Mouse (Mus musculus) layer of hippocampus, adult 18-20 months (tissue): ENCODE data around the gene Nmur1. TPM values are rescaled to one million over a fixed set of nuclear protein-coding genes. Genes with fewer than 3 reads are reported as not detected.

ENCODE experiments used
- DNase-seq, 2 experiments: peaks; one replicate each; pipeline ENCODE4 v3.0.0; 2022; ENCODE audit warnings: low spot score in 2 of 2
- total RNA-seq, 2 experiments: library from RNA; stranded (reverse); gene quantifications; 2 replicates each; pipeline ENCODE4 v1.2.3; 2021

Gene Nmur1
- total RNA-seq, 2 experiments from 2014 or later = not detected

DNA sequence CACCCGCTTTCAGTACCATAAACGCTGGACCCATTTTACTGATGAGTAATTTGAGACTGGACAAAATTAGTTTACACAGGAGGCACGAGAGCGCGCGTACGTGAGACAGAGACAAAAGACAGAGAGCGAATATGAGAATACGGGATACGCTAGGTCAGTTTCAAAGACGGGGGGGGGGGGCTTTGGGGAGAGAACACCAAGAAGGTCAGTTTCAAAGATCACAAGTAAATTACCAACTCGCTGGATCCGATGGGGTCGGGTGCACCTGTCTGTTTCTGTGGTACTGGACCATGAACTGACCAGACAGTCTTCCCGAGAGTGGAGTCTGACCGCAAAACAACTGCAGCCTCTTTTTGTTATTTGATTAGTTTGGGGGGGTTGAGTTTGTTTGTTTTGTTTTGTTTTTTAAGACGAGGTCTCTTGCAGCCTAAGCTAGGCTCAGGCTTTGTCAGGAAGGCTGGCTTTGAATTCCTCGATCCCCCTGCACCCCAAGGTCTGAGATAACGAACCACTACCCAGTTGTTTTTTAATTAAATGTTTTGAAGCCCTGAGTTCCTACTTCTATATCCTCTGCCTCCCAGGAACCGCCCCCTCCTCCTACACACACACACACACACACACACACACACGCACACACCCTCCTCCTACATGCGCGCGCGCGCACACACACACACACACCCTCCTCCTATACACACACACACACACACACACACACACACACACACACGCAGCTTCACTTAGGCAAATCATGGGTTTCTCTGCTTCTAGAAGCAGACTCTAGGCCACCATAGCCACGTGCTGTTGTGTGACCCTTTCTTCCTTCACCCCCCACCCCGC lies 15.1 kb upstream of the Nmur1 start:
- peak in 1 of 2 experiments; percentile 53 for DNase-seq

DNA sequence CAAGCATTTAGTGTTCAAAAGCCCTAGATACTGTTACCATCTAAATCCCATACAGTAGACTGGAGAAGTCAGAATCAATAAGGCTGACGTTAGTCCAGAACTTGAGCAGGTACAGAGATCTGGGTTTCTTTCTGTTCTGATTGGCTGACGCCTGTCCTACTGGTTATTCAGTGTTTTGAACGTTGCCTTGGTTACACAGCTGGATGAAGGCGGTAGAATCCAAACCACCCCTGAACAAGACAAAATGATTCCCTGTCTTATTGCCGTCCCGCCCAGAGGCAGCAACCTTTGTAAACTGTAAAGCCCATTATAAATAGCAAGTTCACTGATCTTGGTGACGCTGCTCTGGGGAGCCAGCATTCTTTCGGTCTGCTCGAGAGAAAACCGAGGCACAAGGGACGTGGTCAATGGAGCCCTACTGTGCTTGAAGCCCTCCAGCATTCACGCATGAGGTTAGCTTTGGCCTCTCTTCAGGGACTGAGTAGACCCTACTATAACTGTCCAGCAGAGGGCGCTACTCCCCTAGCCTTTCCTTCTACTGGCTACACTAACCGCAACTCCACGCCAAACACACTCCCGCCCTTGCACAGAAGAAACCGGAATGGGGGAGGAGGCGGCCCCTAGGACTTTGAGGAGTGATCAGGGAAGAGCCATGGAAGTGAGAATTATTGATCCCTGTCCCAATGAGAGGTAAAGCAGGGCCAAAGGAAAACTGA lies 14.3 kb upstream of the Nmur1 start:
- DNase-seq = peak; percentile 86 to 98

DNA sequence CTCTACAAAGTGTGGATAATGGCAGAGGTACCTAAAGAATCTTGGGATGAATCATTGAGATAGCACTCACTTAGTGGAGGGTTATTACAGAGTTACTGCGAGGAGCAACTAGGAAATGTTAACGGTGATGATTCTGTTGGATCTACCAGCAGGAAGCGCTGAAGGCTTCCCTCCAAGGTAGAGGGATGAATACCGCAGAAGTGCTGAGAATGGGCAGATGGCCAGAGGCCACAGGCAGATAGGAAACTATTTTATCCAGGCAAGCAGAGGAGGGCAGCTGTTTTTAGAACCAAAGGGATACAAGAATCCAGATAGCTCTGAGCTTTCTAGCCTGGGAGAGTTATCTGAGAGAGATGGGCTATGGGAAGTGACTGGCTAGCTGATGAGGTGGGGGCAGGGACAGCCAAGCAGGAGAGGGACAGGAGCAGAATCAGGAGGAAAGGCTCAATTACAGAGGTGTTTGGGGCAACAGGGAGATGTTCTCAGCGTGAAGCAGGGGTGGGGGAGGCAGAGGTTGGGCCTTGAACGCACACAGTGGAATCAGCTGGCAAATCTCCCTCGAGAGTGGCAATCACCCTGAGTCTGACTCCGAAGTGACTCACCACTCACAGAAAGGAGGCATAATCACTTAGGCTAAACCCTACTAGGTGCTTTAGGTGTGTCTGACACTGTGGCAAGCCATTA lies 13.6 kb upstream of the Nmur1 start:
- DNase-seq = no peak

DNA sequence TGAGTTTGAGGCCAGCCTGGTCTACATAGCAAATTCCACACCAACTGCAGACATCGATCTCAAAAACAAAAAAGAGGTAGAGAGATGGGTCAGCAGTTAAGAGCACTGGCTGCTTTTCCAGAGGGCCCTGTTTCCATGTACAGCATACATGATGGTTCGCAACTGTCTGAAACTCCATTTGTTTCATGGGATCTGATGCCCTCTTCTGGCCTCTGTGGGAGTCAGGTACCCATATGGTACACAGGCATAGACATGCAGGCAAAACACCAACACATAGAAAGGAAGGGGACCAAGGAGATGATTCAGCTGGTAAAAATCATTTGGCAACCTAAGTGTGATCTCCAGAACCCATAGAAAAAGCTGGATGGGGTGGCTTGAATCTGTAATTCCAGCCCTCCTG lies 12.5 kb upstream of the Nmur1 start:
- peak in 1 of 2 experiments; percentile 50 for DNase-seq

DNA sequence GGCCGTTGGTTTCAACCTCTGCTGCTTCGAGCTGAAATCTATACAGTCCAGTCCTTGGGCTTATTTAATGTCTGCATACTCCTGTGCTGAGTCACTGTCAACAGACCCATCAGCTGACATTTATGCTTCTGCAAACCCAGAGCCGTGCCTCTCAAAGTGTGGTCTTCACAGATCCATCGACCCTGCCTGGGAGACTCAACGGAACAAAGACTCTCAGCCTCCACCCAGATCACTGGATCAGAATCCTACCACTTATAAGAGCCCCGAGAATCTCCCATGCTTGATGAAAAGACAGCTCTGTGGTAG lies 11.9 kb upstream of the Nmur1 start:
- DNase-seq = no peak

DNA sequence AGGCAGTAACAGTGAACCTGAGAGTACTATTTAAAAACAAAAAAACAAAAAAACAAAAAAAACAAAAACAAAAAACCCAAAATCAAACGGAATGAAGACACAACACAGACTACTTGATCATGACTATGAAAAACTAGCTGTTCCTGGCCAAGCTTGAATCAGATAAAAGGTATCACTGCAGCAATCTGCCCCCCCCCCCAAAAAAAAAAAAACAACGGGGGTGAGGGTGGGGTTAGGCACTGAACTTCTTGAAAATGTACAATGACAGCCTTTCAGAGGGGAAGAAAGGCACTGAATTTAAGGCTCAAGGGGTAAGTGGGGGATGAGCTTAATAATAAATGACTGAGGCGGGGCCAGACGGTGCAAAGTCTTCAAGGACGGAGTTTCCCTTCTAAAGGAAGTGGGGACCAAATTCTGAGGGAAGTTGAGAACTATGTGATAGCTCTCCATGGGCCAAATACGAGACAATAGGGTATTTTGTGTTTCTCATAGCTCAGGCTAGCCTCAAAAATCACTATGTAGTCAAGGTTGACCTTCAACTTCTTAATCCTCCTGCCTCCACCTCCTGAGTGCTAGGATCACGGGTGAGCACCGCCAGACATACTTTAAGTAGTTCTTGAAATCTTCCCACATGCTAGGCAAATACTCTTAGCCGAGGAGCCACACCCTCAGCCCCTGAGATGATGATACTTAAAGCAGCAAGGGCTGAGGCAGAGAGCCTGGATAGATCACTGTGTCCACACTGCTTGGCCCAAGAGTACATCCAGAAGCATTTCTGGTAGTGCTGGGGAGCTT lies 11.4 kb upstream of the Nmur1 start:
- no peak for DNase-seq

DNA sequence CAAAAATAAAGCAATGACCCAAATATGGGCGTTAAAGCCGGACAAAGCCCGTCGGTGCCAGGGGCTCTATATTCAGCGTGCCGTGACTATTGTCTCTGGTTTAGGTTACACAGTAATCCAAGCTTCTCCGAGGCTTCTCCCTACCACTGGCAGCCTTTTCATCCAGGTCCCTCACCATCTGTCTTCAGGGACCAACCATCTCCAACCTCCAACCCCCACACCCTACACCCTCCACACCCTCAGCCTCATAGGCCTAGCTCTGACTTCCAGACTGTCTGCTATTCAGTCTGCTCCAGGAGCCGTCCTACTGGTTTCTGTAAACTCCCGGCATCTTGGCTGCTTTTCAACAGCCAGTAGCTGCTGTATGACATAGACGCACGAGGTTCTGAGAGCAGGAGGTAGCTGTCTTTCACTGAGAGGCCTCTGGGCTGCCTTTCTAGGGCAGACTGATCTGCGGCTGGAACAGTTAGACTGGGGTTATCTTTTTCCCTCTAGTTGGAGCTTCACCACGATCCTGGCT lies 9.3 kb upstream of the Nmur1 start:
- peak in 1 of 2 experiments; percentile 79 for DNase-seq

DNA sequence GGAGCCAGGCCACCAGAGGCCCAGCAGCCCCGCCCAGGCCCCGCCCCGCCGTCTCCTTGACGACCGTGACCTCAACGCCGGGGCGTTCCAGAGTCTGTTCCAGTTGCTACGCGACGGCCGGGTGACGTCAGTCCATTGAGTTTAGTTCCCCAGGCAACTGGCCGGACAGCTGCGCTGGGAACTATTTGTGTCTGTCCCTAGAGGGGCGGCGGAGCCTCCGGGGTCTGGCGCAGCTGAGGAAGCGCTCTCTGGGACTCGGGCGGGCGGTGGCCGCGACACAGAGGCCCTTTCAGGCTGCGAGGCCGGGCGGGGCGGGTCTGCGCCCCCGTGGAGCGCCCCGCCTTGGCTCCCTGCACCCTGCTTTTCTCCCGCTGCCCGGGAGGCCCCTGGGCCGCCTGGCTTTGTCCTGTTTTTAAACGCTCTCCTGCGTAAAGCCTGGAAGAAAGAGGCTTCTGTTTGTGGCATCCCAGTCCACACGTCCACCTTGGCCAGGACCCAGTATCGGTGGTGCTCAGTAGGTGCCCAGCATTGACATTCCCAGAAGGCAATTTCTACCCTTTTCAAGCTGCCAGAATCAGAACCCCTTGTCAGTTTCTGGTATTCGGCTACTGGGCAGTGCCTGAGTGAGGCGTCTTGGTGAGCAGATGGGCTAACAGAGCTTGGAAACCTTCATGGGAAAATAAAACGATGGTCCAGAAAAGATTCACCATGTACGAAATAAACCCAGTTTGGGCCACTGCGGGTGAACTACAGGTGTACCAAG lies 8.6 kb upstream of the Nmur1 start:
- DNase-seq = peak; percentile 98 to 99

DNA sequence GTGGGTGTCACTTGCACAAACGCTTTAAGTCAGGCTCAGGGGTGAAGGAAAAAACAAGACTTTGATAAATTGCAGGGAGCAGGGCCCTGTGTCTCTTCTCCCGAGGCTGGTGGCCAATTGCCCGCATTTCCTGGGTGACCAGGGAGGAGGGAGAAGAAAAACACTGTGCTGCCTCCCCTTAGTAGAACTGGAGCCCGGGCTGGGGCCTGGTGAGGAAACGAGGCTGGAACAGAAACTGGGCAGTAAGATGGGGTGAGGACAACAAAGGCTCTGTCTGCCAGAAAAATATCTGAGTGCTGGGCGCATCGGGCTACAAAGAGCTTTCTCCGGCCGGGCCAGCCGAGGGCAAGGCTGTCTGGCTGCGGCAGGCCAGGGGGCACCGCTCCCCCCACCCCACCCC lies 8.0 kb upstream of the Nmur1 start:
- DNase-seq = no peak

DNA sequence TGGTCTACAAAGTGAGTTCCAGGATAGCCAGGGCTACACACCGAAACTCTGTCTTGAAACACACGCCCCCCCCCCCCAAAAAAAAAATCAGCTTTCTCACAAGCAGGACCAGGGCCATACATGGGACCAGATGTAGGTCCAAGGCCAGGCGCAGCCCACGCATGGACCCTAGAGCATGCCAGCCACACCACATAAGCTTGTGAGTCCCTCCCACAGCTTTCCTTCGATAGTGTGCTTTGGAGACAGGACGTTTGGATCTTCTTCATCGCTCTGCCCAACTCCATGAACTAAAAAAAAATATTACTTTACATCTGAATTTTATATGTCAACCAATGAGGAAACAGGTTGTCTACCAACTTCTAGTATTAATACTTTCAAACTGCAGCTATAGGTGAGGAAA lies 7.3 kb upstream of the Nmur1 start:
- DNase-seq = no peak

DNA sequence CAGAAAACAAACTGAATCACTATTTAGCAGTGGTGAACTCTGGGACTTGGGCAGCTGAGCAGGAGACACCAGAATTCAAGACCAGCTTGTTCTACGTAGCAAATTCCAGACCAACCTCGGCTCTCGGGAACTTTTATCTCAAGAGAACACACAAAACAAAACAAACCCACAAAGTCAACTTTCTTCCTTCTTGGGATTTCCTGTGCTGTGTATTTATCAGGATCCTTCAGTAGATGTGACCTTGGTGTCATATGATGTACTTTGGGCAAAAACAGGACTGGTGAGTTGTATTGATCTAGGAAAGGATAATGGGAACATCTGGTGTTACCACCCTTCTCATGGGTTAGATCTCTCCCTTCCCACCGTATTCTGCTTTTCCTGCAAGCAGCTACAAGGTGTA lies 6.8 kb upstream of the Nmur1 start:
- DNase-seq = no peak

DNA sequence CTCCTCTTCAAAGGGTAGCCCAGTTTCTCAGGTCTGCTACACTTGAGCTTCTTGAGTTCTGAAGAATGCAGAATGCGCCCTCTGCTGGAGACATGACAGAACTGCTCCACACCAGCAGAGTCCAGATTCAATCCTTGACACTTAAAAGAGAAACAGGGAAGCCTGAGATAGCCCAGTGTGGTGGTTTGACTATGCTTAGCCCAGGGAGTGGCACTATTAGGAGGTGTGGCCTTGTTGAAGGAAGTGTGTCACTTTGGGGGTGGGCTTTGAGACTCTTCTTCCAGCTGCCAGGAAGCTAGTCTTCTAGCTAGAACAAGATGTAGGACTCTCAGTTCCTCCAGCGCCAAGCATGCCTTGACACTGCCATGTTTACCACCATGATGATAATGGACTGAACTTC lies 4.0 kb upstream of the Nmur1 start:
- DNase-seq = peak; percentile 63 to 90

DNA sequence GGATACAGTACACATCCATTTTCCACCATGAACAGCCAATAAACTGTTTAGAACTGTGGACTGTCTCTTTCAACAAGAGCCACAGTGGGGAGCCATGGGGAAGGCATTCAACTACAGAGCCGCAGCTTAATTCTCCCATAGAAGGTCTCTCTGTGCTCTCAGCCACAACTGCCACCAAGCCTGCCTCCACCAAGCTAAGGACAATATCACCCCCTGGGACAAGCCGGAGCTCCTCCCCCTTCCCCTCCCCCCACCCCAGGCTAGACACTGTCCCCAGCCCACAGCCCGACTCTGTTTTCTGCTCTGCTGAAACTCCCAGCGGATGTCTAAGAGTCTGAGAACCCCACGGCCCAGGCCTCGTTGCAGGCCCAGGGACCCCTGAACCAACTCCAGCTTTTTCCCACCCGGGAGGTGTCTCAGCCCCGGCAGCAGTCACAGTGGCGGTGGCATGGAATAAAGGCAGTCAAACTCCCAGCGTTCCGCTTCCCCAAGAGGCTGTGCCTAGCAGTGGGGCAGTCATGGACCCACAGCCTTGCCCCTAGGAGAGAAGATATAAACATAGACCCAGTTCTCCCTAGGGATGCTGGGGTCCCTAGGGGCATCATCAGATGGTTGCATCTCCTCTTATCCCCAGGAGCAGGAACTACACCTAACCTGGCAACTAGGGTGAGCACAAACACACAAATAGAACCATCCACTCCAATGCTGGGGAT lies 1.0 kb downstream of the Nmur1 start:
- no peak for DNase-seq

DNA sequence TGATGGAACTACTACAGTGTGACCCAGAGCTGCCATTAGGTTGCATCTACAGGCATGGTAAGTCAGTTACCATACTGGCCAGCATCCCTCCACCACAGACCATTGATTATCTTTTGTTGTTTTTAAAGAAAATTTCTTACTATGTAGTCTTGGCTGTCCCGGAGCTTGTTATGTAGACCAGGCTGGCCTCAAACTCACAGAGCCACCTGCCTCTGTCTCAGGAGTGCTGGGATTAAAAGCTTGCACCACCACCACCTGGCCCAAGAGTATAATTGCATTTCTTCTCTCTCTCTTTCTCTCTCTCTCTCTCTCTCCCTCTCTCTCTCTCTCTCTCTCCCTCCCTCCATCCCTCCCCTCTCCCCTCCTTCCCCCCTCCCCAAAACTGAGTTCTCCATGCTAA lies 1.7 kb downstream of the Nmur1 start:
- no peak for DNase-seq

DNA sequence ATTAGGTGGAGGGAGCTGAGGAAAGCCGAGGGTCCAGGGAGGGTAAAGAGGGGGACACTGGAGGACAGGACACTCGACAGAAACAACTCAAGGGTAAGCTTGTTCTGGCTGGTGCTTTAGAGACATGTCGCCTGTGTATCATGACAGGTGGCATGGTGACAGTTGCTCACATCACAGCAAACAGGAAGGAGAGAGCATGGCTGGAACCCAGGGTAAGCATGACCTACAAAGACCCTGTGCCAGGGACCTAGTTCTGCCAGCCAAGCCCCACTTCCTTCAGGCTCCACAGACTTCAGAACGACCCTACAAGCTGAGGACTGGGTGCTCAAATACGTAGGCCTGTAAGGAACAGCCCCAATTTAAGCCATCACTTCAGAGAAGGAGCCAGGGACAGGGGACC lies 2.1 kb downstream of the Nmur1 start:
- no peak for DNase-seq

DNA sequence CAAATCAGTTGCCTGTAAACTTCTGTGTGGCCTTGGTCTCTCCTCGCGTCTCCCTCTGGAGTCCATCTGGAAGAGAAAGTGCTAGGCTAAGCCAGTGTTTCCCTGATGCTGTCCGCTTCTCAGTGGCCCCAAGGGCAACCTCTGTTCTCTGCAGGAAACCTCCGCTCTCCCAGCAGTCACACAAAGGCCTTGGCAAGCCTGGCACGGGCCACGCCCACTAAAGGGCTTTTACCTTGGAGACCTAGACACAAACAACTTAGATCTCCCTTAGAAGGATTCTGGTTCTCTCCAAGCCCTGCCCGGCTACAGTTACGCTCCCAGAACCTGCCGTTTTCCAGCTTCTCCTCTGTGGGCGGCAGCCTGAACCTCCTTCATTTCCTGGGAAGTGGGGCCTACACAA lies 5.0 kb downstream of the Nmur1 start:
- DNase-seq = no peak

DNA sequence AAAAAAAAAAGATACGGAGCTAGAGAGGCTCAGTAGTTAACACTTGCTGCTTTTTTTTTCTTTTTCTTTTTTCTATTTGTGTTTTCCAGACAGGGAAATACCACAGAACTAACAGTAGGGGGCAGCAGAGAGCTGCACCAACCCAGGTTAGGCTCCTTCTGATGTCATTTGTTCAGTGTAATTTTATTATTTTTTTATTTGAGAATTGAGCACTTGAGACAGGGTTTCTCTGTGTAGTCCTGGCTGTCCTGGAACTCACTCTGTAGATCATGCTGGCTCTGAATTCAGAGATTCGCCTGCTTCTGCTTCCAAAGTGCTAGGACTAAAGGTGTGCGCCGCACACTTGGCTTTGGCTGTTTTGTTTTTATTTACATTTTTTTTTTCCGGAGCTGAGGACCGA lies 9.7 kb downstream of the Nmur1 start:
- no peak for DNase-seq

DNA sequence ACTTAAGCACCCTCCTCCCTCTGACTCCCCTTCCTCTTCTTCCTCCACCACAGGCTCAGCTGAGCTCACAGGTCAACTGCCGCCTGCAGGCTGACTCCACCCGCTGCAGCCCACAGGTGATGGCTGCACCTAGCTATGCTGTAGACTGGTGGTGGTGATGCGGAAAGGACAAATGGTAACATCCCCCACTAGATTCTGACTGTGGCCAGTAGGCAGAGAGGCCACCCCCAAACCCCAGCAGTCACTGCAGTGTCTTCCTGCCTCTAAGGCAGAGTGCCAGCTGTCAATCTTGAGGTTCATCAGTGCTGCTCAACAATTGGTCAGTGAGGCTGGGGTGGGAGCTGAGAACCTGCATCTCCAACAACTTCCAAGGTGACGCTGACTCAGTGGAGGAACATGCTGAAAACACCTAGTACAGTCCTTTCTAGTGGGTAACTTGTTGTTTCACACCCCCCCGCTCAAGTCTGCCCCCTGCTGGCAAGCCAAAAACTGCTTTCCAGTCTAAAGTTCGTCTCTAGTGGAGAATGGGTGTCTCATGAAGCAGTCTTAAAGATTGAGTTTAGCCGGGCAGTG lies 10.3 kb downstream of the Nmur1 start:
- DNase-seq = no peak

DNA sequence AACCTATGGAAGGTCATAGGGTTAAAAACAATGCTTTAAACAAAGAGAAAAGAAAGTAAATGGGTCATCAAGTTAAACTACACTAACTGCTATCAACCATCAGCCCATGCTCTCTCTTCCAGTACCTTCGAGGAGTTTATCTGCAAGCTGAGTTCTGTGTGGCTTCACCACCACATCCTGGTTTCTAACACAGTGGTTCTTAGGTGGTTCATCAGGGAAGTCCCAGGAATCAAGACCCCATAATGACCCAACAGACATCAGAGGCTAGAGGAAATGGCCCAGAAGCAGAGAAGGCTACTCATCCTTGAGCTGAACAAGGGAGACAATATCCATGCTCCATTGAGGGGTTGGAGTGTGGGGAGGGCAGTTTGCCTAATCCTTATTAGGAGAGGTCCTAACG lies 10.9 kb downstream of the Nmur1 start:
- no peak for DNase-seq

DNA sequence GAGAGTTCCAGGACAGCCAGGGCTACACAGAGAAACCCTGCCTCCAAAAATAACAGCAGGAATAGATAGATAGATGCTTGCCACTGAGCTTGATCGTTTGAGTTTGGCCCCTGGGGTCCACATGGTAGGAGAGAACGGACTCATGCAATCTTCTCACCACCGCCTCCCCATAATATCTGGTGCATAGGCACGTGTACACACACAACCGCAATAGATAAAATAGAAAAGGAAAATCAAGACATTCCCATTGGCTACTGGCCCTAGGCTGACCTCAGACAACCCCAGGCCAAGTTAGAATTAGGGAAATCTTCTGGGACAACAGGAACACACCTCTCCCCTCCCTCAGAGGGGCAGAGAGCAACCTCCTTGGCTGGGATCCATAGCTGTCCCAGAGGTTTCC lies 11.3 kb downstream of the Nmur1 start:
- DNase-seq = no peak
